Mouse (Mus musculus): ENCODE results near the gene Chrnb1. TPM values are rescaled to one million over a fixed set of nuclear protein-coding genes. Genes with fewer than 3 reads are reported as not detected.

Chrnb1 gene
- polyA plus RNA-seq, 1 experiment from 2014 or later, result 1.8 TPM

Other genes starting within 250 kb of the Chrnb1 start
- gene Dnah2, start 246.8 kb downstream of the Chrnb1 start, polyA plus RNA-seq (2016; fragmentation: Nextera tagmentation; extraction: Ambion mirVana), result 1.7 and 2.1 TPM in 2 replicates
- gene Efnb3, start 235.7 kb downstream of the Chrnb1 start, polyA plus RNA-seq (2016; fragmentation: Nextera tagmentation; extraction: Ambion mirVana), result 63.7 and 72.7 TPM in 2 replicates
- 33.0 and 36.0 TPM in 2 replicates for gene Wrap53, start 215.7 kb downstream of the Chrnb1 start, polyA plus RNA-seq (2016; fragmentation: Nextera tagmentation; extraction: Ambion mirVana)
- gene Trp53, start 215.6 kb downstream of the Chrnb1 start, polyA plus RNA-seq (2016; fragmentation: Nextera tagmentation; extraction: Ambion mirVana), result 120 and 124 TPM in 2 replicates
- gene Atp1b2, start 190.0 kb downstream of the Chrnb1 start, polyA plus RNA-seq (2016; fragmentation: Nextera tagmentation; extraction: Ambion mirVana), result 11.9 and 12.6 TPM in 2 replicates
- not detected in 2 replicates for gene Shbg, start 178.0 kb downstream of the Chrnb1 start, polyA plus RNA-seq (2016; fragmentation: Nextera tagmentation; extraction: Ambion mirVana)
- gene Sat2, start 173.9 kb downstream of the Chrnb1 start, polyA plus RNA-seq (2016; fragmentation: Nextera tagmentation; extraction: Ambion mirVana), result 15.8 and 21.5 TPM in 2 replicates
- 46.0 and 48.9 TPM in 2 replicates for gene Fxr2, start 163.0 kb downstream of the Chrnb1 start, polyA plus RNA-seq (2016; fragmentation: Nextera tagmentation; extraction: Ambion mirVana)
- gene Sox15, start 140.6 kb downstream of the Chrnb1 start, polyA plus RNA-seq (2016; fragmentation: Nextera tagmentation; extraction: Ambion mirVana), result not detected in 2 replicates
- 74.7 and 80.9 TPM in 2 replicates for gene Mpdu1, start 133.3 kb downstream of the Chrnb1 start, polyA plus RNA-seq (2016; fragmentation: Nextera tagmentation; extraction: Ambion mirVana)
- 5.5 TPM in 2 replicates for gene Cd68, start 129.8 kb downstream of the Chrnb1 start, polyA plus RNA-seq (2016; fragmentation: Nextera tagmentation; extraction: Ambion mirVana)
- gene Eif4a1, start 123.5 kb downstream of the Chrnb1 start, polyA plus RNA-seq (2016; fragmentation: Nextera tagmentation; extraction: Ambion mirVana), result 694 and 751 TPM in 2 replicates
- gene Senp3, start 113.9 kb downstream of the Chrnb1 start, polyA plus RNA-seq (2016; fragmentation: Nextera tagmentation; extraction: Ambion mirVana), result 106 and 119 TPM in 2 replicates
- gene Tnfsf13, start 110.2 kb downstream of the Chrnb1 start, polyA plus RNA-seq (2016; fragmentation: Nextera tagmentation; extraction: Ambion mirVana), result 0.26 TPM in 1 of 2 replicates, not detected in the other
- 1.3 and 1.6 TPM in 2 replicates for gene Tnfsf12, start 100.1 kb downstream of the Chrnb1 start, polyA plus RNA-seq (2016; fragmentation: Nextera tagmentation; extraction: Ambion mirVana)
- 0.51 and 0.84 TPM in 2 replicates for gene Tnfsfm13, start 99.8 kb downstream of the Chrnb1 start, polyA plus RNA-seq (2016; fragmentation: Nextera tagmentation; extraction: Ambion mirVana)
- 31.3 and 35.4 TPM in 2 replicates for gene Polr2a, start 37.3 kb downstream of the Chrnb1 start, polyA plus RNA-seq (2016; fragmentation: Nextera tagmentation; extraction: Ambion mirVana)
- gene Slc35g3, start 34.0 kb downstream of the Chrnb1 start, polyA plus RNA-seq (2016; fragmentation: Nextera tagmentation; extraction: Ambion mirVana), result 0.13 and 0.33 TPM in 2 replicates
- 1.3 and 1.5 TPM in 2 replicates for gene Zbtb4, start 30.0 kb downstream of the Chrnb1 start, polyA plus RNA-seq (2016; fragmentation: Nextera tagmentation; extraction: Ambion mirVana)
- 2.6 and 3.2 TPM in 2 replicates for gene Fgf11, start 5.9 kb upstream of the Chrnb1 start, polyA plus RNA-seq (2016; fragmentation: Nextera tagmentation; extraction: Ambion mirVana)
- gene Tmem102, start 9.7 kb upstream of the Chrnb1 start, polyA plus RNA-seq (2016; fragmentation: Nextera tagmentation; extraction: Ambion mirVana), result 0.76 and 1.3 TPM in 2 replicates
- gene Gm39566, start 19.4 kb upstream of the Chrnb1 start, polyA plus RNA-seq (2016; fragmentation: Nextera tagmentation; extraction: Ambion mirVana), result not detected in 2 replicates
- gene Spem2, start 22.5 kb upstream of the Chrnb1 start, polyA plus RNA-seq (2016; fragmentation: Nextera tagmentation; extraction: Ambion mirVana), result not detected in 2 replicates
- gene Spem1, start 26.2 kb upstream of the Chrnb1 start, polyA plus RNA-seq (2016; fragmentation: Nextera tagmentation; extraction: Ambion mirVana), result 0.24 and 0.26 TPM in 2 replicates
- 13.3 and 14.0 TPM in 2 replicates for gene Nlgn2, start 41.8 kb upstream of the Chrnb1 start, polyA plus RNA-seq (2016; fragmentation: Nextera tagmentation; extraction: Ambion mirVana)
- 285 and 294 TPM in 2 replicates for gene Tmem256, start 42.6 kb upstream of the Chrnb1 start, polyA plus RNA-seq (2016; fragmentation: Nextera tagmentation; extraction: Ambion mirVana)
- 55.1 and 56.3 TPM in 2 replicates for gene Plscr3, start 50.4 kb upstream of the Chrnb1 start, polyA plus RNA-seq (2016; fragmentation: Nextera tagmentation; extraction: Ambion mirVana)
- 0.14 and 0.60 TPM in 2 replicates for gene Tnk1, start 62.8 kb upstream of the Chrnb1 start, polyA plus RNA-seq (2016; fragmentation: Nextera tagmentation; extraction: Ambion mirVana)
- gene Tmem95, start 82.1 kb upstream of the Chrnb1 start, polyA plus RNA-seq (2016; fragmentation: Nextera tagmentation; extraction: Ambion mirVana), result not detected in 2 replicates
- 1.7 and 2.5 TPM in 2 replicates for gene Kctd11, start 85.5 kb upstream of the Chrnb1 start, polyA plus RNA-seq (2016; fragmentation: Nextera tagmentation; extraction: Ambion mirVana)
- 0.47 and 0.83 TPM in 2 replicates for gene Acap1, start 99.6 kb upstream of the Chrnb1 start, polyA plus RNA-seq (2016; fragmentation: Nextera tagmentation; extraction: Ambion mirVana)
- 22.4 TPM in 2 replicates for gene 2810408A11Rik, start 105.0 kb upstream of the Chrnb1 start, polyA plus RNA-seq (2016; fragmentation: Nextera tagmentation; extraction: Ambion mirVana)
- gene Neurl4, start 105.1 kb upstream of the Chrnb1 start, polyA plus RNA-seq (2016; fragmentation: Nextera tagmentation; extraction: Ambion mirVana), result 18.9 and 19.3 TPM in 2 replicates
- 95.8 and 99.1 TPM in 2 replicates for gene Gps2, start 117.9 kb upstream of the Chrnb1 start, polyA plus RNA-seq (2016; fragmentation: Nextera tagmentation; extraction: Ambion mirVana)
- gene Eif5a, start 126.0 kb upstream of the Chrnb1 start, polyA plus RNA-seq (2016; fragmentation: Nextera tagmentation; extraction: Ambion mirVana), result 1,678 TPM in 2 replicates
- 7.4 and 8.9 TPM in 2 replicates for gene Ybx2, start 139.9 kb upstream of the Chrnb1 start, polyA plus RNA-seq (2016; fragmentation: Nextera tagmentation; extraction: Ambion mirVana)
- 13.3 and 15.3 TPM in 2 replicates for gene Slc2a4, start 152.2 kb upstream of the Chrnb1 start, polyA plus RNA-seq (2016; fragmentation: Nextera tagmentation; extraction: Ambion mirVana)
- 5.7 and 7.0 TPM in 2 replicates for gene Cldn7, start 168.8 kb upstream of the Chrnb1 start, polyA plus RNA-seq (2016; fragmentation: Nextera tagmentation; extraction: Ambion mirVana)
- 19.9 and 20.7 TPM in 2 replicates for gene Ctdnep1, start 185.2 kb upstream of the Chrnb1 start, polyA plus RNA-seq (2016; fragmentation: Nextera tagmentation; extraction: Ambion mirVana)
- 129 and 141 TPM in 2 replicates for gene Elp5, start 186.6 kb upstream of the Chrnb1 start, polyA plus RNA-seq (2016; fragmentation: Nextera tagmentation; extraction: Ambion mirVana)
- 527 and 539 TPM in 2 replicates for gene Gabarap, start 195.2 kb upstream of the Chrnb1 start, polyA plus RNA-seq (2016; fragmentation: Nextera tagmentation; extraction: Ambion mirVana)
- 91.3 and 99.1 TPM in 2 replicates for gene Phf23, start 199.8 kb upstream of the Chrnb1 start, polyA plus RNA-seq (2016; fragmentation: Nextera tagmentation; extraction: Ambion mirVana)
- gene Dvl2, start 204.7 kb upstream of the Chrnb1 start, polyA plus RNA-seq (2016; fragmentation: Nextera tagmentation; extraction: Ambion mirVana), result 45.2 and 46.6 TPM in 2 replicates
- 43.5 and 48.4 TPM in 2 replicates for gene Acadvl, start 219.5 kb upstream of the Chrnb1 start, polyA plus RNA-seq (2016; fragmentation: Nextera tagmentation; extraction: Ambion mirVana)
- gene Dlg4, start 221.0 kb upstream of the Chrnb1 start, polyA plus RNA-seq (2016; fragmentation: Nextera tagmentation; extraction: Ambion mirVana), result 20.3 and 24.9 TPM in 2 replicates

Data from forebrain, embryonic 12.5 days (tissue).